Mouse (Mus musculus) kidney, embryonic 15.5 days (tissue): Measurements from ENCODE around the gene Tent5b. TPM values are rescaled to one million over a fixed set of nuclear protein-coding genes. Genes with fewer than 3 reads are reported as not detected.
A peak's percentile ranks its signal among the peaks of the same experiment; 100 is the strongest.

Source experiments
- ATAC-seq: fragments of 200-750 bp; cut with Nextera tagmentation; replicated peaks from 2 replicates; pipeline ENCODE4 v1.8.0; 2017; ENCODE audit warnings: moderate TSS enrichment; ENCODE audit not compliant: low FRiP score
- H3K27ac ChIP-seq: fragments of 300-500 bp; sonication (generic); 2 replicates; pipeline ENCODE4 v1.5.1; 2015; ENCODE audit warnings: mild to moderate bottlenecking, inconsistent platforms
- H3K27me3 ChIP-seq: fragments of 300-500 bp; sonication (generic); 2 replicates; pipeline ENCODE4 v1.6.1; 2015; ENCODE audit warnings: inconsistent platforms
- H3K36me3 ChIP-seq: fragments of 300-500 bp; sonication (generic); 2 replicates; pipeline ENCODE4 v1.6.1; 2015; ENCODE audit warnings: inconsistent platforms
- H3K4me1 ChIP-seq: fragments of 300-500 bp; sonication (generic); 2 replicates; pipeline ENCODE4 v1.6.1; 2015; ENCODE audit warnings: inconsistent platforms
- H3K4me2 ChIP-seq: fragments of 300-500 bp; sonication (generic); 2 replicates; pipeline ENCODE4 v1.6.1; 2015; ENCODE audit warnings: moderate library complexity, mild to moderate bottlenecking, inconsistent platforms
- H3K4me3 ChIP-seq: fragments of 300-500 bp; sonication (generic); replicated peaks from 2 replicates; pipeline ENCODE4 v1.5.1; 2015; ENCODE audit warnings: mild to moderate bottlenecking, inconsistent platforms
- H3K9ac ChIP-seq: fragments of 300-500 bp; sonication (generic); 2 replicates; pipeline ENCODE4 v1.6.1; 2015; ENCODE audit warnings: mild to moderate bottlenecking, inconsistent platforms
- H3K9me3 ChIP-seq: fragments of 300-500 bp; sonication (generic); replicated peaks from 2 replicates; pipeline ENCODE4 v1.6.1; 2016; ENCODE audit warnings: inconsistent platforms
- WGBS: fragments of 180-500 bp; shearing (Covaris S2); methylation state at CpG from one replicate; pipeline ENCODE4 v1.1.7; 2015; ENCODE audit warnings: mixed read lengths; 5-methylcytosine and 5-hydroxymethylcytosine counted together
- polyA plus RNA-seq: library from polyadenylated mRNA; unstranded; fragments of >200 nt; fragmentation: Nextera tagmentation; extraction: Ambion mirVana; gene quantifications from 2 replicates; pipeline ENCODE4 v1.2.1, GENCODE M21; 2015

Gene Tent5b
- 1.2 and 1.3 TPM in 2 replicates for polyA plus RNA-seq

DNA sequence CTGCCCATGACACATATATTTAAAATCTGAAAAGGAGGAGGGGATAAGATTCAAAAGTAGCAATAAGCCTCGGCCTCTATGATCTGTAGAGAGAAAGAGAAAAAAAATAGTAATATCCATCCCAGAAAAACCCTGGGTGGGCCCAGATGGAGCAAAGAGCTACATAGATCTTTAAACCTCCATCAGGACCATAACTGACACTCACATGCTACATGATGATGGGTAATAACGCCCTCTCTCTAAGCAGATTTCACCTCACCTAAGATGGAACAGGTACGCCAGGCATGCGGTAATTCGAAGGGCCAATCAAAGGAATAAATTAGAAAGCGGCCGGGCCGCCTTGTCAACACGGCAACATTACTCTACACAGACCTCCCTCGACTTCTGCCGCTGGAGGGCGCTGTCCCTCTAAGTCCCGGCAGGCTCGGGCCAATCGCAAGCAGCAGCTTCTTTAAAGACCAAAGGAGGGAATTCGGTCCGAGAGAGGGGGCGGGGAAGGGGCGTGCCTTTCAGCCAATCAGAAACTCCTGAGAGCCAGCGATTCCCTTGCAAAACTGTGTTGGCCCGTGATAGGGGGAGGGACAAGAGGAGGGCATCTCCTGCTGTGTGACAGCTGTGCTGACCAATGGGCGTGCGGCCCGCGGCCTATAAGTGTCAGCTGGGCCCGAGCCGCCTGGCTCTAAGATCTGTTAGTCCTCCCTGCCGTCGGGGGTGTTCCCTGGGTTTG is at the start of gene Tent5b:
Gene Tent5b, plus strand, starts transcription at position 675 of the 727 bp plus-strand sequence.
- H3K4me3 ChIP-seq, result peak within 1 kb of the TSS; percentile 55
- peaks cover 72% of the 10 kb centered on the region for H3K27me3 ChIP-seq
- H3K27ac ChIP-seq, result no peak within 1 kb of the TSS
- H3K4me2 ChIP-seq, result peak within 1 kb of the TSS; percentile 72
- H3K4me1 ChIP-seq, result peaks cover 30% of the 10 kb centered on the region
- H3K36me3 ChIP-seq, result no peaks in the 10 kb centered on the region
- 2% methylated on average over 29 of the region's 29 CpGs for WGBS
- ATAC-seq, result peak; percentile 99
- H3K9ac ChIP-seq, result peak within 1 kb of the TSS; percentile 47
- H3K9me3 ChIP-seq, result no peaks in the 10 kb centered on the region

DNA sequence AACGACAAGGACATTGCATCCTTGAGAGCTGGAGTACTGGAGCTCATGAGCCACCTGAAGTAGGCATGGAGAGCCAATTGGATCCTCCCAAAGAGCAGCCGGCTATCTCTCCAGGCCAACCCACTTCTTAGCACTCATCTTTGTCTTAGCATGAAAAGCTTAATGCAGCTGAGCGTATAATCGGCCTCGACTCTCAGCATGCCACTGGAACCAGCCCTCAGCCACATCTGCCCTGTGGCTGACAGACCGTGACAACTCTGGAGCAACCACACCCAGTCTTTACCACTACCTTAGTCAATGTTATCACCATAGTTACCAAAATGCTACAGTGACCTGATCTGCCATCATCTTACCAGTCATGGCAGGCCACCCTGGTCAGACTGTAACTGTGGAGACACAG is 48.4 kb upstream of the Tent5b start:
- H3K27ac ChIP-seq, result no peak overlapping the region
- H3K4me1 ChIP-seq, result peaks cover 5% of the 10 kb centered on the region; the same call in 1 of the 2 replicates
- no peak overlapping the region for H3K4me3 ChIP-seq
- 82% methylated on average over 6 of the region's 6 CpGs for WGBS
- H3K4me2 ChIP-seq, result no peak overlapping the region
- no peaks in the 10 kb centered on the region for H3K36me3 ChIP-seq
- no peaks in the 10 kb centered on the region for H3K27me3 ChIP-seq
- H3K9me3 ChIP-seq, result no peaks in the 10 kb centered on the region
- no peak overlapping the region for H3K9ac ChIP-seq
- no peak for ATAC-seq

DNA sequence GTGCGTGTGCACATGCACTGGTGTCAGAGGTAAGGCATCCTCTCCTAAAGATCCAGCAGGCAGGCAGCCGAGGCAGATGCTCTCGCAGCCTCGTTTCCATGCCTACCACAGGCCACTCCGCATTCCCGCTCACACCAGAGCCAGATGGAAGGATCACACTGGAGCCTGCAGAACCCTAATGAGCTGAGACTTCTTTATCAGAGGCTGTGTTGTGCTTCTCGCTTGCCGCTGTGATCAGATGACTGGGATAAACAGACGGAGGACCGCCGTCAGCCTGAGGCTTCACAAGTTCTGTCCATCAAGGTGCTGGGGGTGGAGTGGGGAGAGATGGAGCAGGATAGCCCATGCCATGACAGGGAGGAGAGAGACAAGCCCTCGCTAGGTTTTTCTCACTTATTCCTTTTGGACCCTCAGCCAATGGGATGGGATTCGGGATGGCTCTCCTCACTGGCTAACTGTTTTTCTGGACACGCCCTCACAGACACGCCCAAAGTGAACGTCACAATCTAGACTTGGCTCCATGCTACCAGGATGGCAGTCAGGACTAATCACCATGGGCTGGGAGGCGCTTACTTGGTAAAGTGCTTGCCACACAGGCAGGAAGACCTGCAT is 47.3 kb upstream of the Tent5b start:
- H3K9ac ChIP-seq, result no peak overlapping the region
- no peak for ATAC-seq
- no peak overlapping the region for H3K27ac ChIP-seq
- H3K4me2 ChIP-seq, result peak overlapping the region; percentile 29; the same call in 1 of the 2 replicates
- WGBS, result 23% methylated on average over 17 of the region's 17 CpGs
- H3K4me3 ChIP-seq, result no peak overlapping the region
- no peaks in the 10 kb centered on the region for H3K9me3 ChIP-seq
- no peaks in the 10 kb centered on the region for H3K27me3 ChIP-seq
- H3K36me3 ChIP-seq, result no peaks in the 10 kb centered on the region
- peaks cover 5% of the 10 kb centered on the region; the same call in 1 of the 2 replicates for H3K4me1 ChIP-seq

DNA sequence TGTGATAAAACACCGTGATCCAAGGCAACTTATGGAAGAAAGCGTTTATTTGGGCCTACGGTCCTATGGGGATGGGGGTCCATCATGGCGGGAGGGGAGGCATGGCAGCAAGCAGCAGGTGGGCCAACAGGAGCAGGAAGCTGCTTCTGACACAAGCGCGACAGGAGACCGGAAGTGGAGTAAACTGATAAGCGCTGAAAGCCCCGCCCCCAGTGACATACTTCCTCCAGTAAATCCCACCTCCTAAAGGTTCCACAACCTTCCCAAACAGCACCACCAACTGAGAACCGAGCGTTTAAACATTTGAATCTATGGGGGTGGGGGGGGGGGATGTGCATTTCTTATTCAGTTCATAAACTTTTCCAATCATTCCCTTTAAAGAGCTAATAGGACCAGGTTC is 44.0 kb upstream of the Tent5b start:
- no peaks in the 10 kb centered on the region for H3K9me3 ChIP-seq
- no peak overlapping the region for H3K4me2 ChIP-seq
- no peak for ATAC-seq
- peaks cover 33% of the 10 kb centered on the region for H3K4me1 ChIP-seq
- no peaks in the 10 kb centered on the region for H3K36me3 ChIP-seq
- no peak overlapping the region for H3K4me3 ChIP-seq
- H3K9ac ChIP-seq, result no peak overlapping the region
- H3K27ac ChIP-seq, result no peak overlapping the region
- H3K27me3 ChIP-seq, result no peaks in the 10 kb centered on the region
- 93% methylated on average over 11 of the region's 11 CpGs for WGBS

DNA sequence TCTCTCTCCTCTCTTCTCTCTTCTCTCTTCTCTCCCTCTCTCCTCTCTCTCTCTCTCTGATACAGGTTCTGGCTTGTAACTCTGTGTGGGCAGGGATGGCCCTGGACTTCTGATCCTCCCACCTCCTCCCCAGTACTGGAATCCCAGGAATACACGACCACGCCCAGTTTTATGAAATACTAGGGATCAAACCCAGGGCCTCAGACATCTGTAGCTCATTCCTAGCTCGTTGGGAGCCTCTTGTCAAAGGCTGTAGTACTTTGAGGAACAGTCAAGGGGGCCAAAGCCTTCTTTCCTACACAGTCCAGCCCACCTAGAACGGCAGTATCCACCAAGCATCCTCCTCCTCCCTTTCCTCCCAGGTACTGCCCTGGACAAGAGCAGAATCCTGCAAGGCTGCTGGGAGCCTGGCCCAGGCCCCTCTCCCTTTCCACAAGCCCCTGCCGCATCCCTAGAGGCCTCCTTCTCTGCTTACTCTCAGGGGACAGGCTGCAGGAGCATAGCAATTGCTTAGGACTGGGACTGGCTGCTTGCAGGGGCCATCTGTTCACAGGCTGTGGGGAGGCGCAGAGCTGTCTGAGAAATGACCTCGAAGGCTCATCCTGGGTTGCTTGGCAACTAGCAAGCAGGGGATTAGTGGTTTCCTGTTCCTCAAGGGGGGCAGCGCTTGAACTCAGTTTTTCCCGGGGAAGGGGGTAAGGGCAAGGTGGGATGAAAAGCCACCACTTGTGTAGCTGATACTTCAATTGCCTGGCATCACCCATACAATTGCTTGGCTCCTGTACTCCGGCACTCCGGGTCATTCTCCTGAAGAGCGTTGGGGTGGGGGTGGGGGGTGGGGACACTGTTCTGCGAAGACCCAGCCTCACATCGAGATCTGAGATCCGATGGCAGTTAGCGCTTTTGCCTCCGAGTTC is 40.2 kb upstream of the Tent5b start:
- peak overlapping the region; percentile 55 for H3K4me2 ChIP-seq
- WGBS, result 7% methylated on average over 17 of the region's 17 CpGs
- peak overlapping the region; percentile 23; the same call in 1 of the 2 replicates for H3K27ac ChIP-seq
- ATAC-seq, result peak; percentile 78; the same call in 1 of the 2 replicates
- no peaks in the 10 kb centered on the region for H3K9me3 ChIP-seq
- no peaks in the 10 kb centered on the region for H3K27me3 ChIP-seq
- 0 out of 2 replicates have a peak overlapping the region, but pooled peaks have one; percentile 16 for H3K9ac ChIP-seq
- peaks cover 33% of the 10 kb centered on the region for H3K4me1 ChIP-seq
- H3K4me3 ChIP-seq, result peak overlapping the region; percentile 20
- no peaks in the 10 kb centered on the region for H3K36me3 ChIP-seq

DNA sequence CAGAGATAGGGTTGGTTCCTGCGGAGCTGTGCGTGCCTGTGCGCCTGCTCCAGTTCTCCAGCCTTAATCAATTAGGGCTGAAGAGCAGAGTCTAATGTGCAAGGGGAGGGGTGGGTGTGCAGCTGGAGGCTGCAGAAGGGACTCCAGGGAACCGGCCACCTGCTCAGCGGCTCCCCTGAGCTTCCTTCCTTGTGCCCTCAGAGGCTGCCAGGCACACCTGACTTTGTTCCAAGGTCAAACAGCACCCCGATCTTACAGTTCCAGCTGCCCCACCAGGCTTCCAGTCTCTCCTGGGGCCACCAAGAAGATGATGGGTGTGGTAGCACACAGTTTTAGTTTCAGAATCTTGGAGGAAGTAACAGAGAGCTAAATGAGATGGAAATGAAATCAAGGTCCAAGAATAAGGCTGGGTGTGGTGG is 39.5 kb upstream of the Tent5b start:
- WGBS, result 5% methylated on average over 6 of the region's 6 CpGs
- peak overlapping the region; percentile 23; the same call in 1 of the 2 replicates for H3K27ac ChIP-seq
- no peaks in the 10 kb centered on the region for H3K27me3 ChIP-seq
- no peaks in the 10 kb centered on the region for H3K9me3 ChIP-seq
- 0 out of 2 replicates have a peak overlapping the region, but pooled peaks have one; percentile 16 for H3K9ac ChIP-seq
- H3K4me3 ChIP-seq, result peak overlapping the region; percentile 20
- no peak; the same call in 1 of the 2 replicates for ATAC-seq
- H3K4me2 ChIP-seq, result peak overlapping the region; percentile 55
- no peaks in the 10 kb centered on the region for H3K36me3 ChIP-seq
- H3K4me1 ChIP-seq, result peaks cover 33% of the 10 kb centered on the region

DNA sequence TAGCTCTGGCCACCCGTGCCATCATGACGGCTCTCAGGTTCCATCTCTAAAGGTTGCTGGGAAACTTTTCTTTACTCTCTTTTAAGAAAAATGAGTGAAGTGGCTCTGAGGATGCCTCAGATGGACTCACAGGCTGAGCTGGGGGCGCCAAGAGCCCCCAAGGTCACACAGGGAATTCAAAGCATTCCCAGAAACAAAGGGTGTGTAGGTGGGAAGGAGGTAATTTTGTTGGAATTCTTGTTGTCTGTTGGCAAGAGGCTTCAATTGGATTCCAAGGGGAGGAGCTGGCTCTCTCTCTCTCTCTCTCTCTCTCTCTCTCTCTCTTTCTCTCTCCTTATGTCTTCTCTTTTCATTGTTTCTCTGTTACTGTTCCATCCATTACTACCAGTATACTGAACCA is 37.7 kb upstream of the Tent5b start:
- Histone ChIP-seq H3K27ac (no peak overlapping the region), H3K36me3 (no peaks in the 10 kb centered on the region), H3K4me1 (peaks cover 33% of the 10 kb centered on the region), H3K9me3 (no peaks in the 10 kb centered on the region), H3K4me2 (no peak overlapping the region), H3K4me3 (no peak overlapping the region), H3K9ac (no peak overlapping the region), H3K27me3 (no peaks in the 10 kb centered on the region)
- no peak for ATAC-seq
- WGBS, result 72% methylated on average over 3 of the region's 3 CpGs

DNA sequence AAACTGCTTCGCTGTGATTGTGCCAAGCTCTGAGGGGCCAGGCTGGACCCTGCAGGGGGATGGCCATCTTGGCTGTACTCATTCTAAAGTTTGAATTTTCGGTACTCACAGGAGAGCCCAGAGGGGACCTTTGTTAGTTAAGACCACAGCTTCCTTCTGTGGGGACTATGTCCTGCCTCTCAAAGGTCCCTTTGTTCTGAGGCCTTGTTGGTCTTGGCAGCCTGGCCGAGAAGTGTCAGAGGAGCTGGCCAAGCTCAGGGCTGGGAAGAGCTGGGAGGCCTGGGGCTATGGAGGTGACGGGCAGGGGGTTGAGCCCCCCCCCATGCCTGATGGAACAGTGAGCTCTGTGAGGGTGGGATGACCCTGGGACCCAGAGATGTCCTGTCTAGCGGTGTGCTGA is 36.8 kb upstream of the Tent5b start:
- Histone ChIP-seq H3K9ac (peak overlapping the region; percentile 12; the same call in 1 of the 2 replicates), H3K9me3 (no peaks in the 10 kb centered on the region), H3K27me3 (peaks cover 4% of the 10 kb centered on the region; the same call in 1 of the 2 replicates), H3K4me3 (no peak overlapping the region), H3K4me1 (peaks cover 30% of the 10 kb centered on the region), H3K4me2 (no peak overlapping the region), H3K27ac (peak overlapping the region; percentile 41; the same call in 1 of the 2 replicates), H3K36me3 (no peaks in the 10 kb centered on the region)
- no peak for ATAC-seq
- whole genome bisulfite sequencing, result 64% methylated on average over 5 of the region's 5 CpGs

DNA sequence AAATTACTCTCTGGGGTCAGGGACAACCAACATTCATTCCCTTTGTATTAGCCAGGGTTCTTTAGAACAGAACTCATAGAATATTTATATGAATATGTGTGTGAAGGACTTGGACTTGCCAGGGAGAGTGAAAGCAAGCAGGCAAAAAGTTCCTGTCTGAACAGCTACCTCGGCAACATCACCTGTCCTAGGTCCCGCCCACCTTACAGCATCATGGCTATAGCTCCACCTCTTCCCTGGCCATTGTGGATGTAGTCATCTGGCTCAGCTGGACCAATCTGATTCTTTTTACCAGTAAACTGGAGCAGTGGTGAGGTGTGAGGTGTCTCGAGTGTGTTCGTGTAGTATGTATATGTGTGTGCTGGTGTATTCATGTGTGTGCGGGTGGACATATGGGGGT is 34.2 kb upstream of the Tent5b start:
- 88% methylated on average over 5 of the region's 5 CpGs for WGBS
- no peak overlapping the region for H3K9ac ChIP-seq
- no peaks in the 10 kb centered on the region for H3K36me3 ChIP-seq
- H3K27me3 ChIP-seq, result peaks cover 4% of the 10 kb centered on the region; the same call in 1 of the 2 replicates
- no peak for ATAC-seq
- H3K4me3 ChIP-seq, result no peak overlapping the region
- no peak overlapping the region for H3K4me2 ChIP-seq
- no peaks in the 10 kb centered on the region for H3K9me3 ChIP-seq
- H3K4me1 ChIP-seq, result peaks cover 16% of the 10 kb centered on the region
- no peak overlapping the region for H3K27ac ChIP-seq

DNA sequence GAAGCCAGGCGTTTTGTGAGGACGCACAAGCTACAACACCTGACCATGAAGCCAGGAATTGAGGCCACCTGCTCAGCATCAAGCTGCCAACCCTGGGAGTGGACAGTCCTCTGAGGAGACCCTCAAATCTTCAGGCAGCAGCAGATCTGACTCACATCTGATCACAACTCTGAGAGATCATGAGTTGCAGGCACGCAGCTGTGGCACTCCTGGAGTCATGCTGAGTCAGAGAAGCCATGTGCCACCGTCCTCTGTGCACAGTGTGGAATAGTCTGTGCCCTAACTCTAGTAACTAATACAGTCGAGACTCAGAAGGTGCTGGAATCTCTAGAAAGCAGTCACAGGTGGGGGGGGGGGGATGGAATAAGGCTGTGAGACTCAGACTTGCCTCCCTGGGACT is 32.6 kb upstream of the Tent5b start:
- 66% methylated on average over 5 of the region's 5 CpGs for WGBS
- Histone ChIP-seq H3K9ac (no peak overlapping the region), H3K4me1 (peaks cover 13% of the 10 kb centered on the region), H3K27ac (no peak overlapping the region), H3K36me3 (no peaks in the 10 kb centered on the region), H3K4me3 (no peak overlapping the region), H3K4me2 (no peak overlapping the region), H3K27me3 (peaks cover 4% of the 10 kb centered on the region; the same call in 1 of the 2 replicates), H3K9me3 (no peaks in the 10 kb centered on the region)
- ATAC-seq, result no peak

DNA sequence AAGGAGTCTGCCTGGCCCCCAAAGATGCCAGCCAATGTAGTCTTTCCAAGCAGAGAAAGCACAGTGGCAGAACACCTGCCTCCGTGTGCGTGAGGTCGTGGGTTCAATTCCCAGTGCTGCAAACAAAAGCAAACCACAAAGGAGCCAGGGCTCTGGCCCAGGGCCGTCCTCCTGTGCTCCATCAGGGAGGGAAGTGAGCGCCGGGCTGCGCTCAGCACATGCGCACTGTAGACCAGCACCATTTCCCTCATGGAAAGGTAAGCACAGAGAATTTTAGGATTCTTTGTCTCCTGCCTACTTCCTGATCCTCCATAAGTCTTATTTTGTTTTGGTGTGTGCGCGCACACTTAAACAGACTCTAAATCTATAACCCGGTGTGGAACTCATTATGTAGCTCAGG is 32.0 kb upstream of the Tent5b start:
- 86% methylated on average over 11 of the region's 11 CpGs for WGBS
- Histone ChIP-seq H3K4me2 (no peak overlapping the region), H3K9me3 (no peaks in the 10 kb centered on the region), H3K9ac (no peak overlapping the region), H3K36me3 (no peaks in the 10 kb centered on the region), H3K4me1 (peaks cover 12% of the 10 kb centered on the region), H3K4me3 (no peak overlapping the region), H3K27me3 (peaks cover 4% of the 10 kb centered on the region; the same call in 1 of the 2 replicates), H3K27ac (no peak overlapping the region)
- no peak for ATAC-seq
